Mouse (Mus musculus) urinary bladder, postnatal 14 days (tissue): ENCODE results near the gene Mast3.

Experiments used
- DNase-seq: peaks from one replicate; pipeline ENCODE4 v3.0.0; 2021; ENCODE audit warnings: low spot score

Gene Mast3

GRCm38 (mm10) chr8:70776496-70777444, 28.1 kb downstream of the Mast3 start, which contains the start of gene Pik3r2:
TSS of gene Pik3r2 (minus strand) at chr8:70776713.
- DNase-seq, result peak; percentile 98

DNA sequence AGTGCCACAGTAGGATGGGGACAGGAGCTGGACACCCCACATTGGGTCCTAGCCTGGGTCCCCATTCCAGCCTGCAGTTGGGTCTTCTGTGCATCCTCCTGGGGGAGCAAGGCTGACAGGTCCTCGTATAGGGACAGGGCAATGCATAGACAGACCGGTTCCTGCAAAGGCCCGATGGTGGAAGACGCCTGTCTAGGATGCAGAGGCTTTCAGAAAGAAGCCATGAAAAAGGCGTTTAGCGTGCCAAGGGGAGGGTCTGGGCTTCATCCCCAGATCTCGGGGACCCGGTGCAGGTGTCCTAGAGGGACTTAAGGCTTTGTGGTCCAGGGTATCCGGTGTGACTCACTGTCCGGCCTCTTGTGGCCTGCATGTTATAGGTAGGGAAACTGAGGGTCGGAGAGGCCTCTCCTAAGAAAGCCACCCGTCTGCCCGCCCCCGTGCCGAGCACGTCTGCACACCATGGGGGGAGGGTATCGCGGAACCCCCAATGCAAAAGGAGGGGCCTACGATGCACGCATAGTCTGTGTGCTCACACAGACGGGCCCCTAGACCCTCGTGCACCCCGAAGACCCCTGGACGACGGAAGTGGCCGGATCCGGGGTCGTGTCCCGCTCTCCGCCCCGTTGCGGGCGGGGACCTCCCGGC, 28.9 kb downstream of the Mast3 start:
- DNase-seq, result no peak

- no peak for DNase-seq
These were observed 29.6 kb downstream of the Mast3 start for GRCm38 (mm10) chr8:70775227-70775626.

- no peak for DNase-seq
These were observed 30.1 kb downstream of the Mast3 start for GRCm38 (mm10) chr8:70774740-70775139.

DNA sequence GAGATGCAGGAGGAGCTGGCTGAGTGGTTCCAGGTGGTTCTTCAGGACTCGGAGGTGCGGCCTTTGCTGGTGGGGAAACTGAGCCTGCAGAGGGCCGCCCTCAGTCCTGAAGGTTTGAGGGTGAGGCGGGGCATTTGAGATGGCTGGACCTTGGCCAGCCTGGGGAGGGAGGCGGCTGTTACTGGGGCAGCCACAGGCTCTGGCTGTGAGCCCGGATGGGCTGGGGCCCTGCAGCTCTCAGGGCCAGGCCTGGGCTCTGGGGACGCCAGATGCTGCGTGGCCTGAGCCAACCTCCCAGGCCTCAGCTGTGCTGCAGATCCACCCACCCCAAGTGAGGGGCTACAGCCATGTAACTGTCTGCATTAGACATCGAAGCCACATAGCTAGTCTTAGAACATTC, 31.0 kb downstream of the Mast3 start:
- DNase-seq, result peak; percentile 82

- DNase-seq, result peak; percentile 67
These were observed 31.4 kb downstream of the Mast3 start for GRCm38 (mm10) chr8:70773410-70773809.

- peak; percentile 59 for DNase-seq
These were observed 32.0 kb downstream of the Mast3 start for GRCm38 (mm10) chr8:70772890-70773289.

DNA sequence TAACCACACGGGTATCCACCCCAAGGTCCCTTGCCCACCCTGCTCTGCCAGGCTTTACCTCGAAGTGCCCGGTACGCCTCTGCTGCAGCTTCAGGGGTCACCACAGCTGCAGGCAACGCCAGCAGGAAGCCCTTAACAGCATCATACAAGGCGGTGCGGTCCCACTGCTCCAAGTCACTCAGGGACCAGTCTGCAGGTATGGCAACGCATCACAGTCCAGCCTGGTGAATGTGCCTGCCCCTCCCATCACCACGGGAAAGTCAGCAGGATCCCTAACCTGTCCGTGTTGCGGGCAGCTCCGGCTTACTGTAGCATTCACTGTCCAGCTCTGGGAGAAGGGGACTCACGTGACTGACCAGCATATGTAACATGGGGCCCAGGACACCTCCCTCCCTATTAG, 32.8 kb downstream of the Mast3 start:
- DNase-seq, result no peak

GRCm38 (mm10) chr8:70771217-70771616, 33.6 kb downstream of the Mast3 start:
- DNase-seq, result no peak

DNA sequence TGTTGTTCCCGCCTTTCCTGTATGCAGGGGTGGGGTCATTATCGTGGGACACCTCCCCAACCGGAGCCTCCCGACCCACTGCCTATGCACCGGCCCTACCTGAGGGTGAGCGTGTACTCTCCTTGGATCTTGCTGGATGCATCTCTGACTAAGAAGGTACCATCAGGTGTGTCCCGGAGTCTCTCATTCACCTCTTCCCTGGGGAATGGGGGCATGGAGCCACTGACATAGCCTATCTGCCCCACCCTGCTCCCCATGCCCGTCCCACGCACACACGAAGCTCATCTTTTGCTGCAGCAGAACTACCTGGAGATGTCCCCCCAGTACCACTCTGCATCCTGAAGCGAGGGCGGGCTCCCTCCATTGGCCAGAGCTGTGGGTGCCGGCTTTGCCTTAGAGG, 34.1 kb downstream of the Mast3 start:
- no peak for DNase-seq

DNA sequence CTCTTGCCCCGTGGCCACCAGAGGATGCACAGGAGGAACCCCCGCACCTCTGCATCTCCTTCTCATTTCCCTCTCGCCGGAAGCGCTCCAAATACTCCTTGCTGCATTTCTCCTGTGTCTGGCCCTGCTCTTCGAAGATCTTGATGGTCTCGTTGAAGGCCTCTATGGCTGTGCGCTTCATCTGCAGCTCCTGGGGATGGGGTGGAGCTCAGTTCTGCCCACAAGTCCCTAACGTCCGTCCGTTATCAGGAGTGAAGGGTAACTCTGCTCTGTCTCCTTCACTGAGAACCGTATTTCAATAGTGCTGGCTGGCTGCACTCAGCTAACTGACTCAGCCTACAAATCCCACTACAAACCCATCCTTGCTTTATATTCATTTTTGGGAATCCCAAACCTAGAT, 35.0 kb downstream of the Mast3 start:
- no peak for DNase-seq

- DNase-seq, result peak; percentile 97
These were observed 35.5 kb downstream of the Mast3 start for GRCm38 (mm10) chr8:70769359-70769758.

DNA sequence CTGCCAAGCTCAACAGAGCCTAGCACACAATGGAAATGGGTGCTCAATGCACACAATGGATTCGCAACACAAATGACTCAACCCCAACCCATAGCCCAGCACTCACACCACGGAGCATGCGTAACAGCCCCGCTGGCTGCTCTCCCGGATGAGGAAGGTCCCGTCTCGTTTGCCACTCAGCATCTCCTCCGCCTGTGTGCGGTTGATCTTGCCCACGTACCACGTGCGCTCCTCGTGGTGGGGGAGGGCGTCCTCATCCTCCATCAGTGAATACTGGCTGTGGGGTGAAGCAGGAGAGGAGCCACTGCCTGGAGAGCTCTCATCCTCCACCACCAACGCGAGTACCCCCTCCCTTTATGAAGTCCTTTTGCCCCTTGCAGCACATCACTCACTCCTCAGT, 35.9 kb downstream of the Mast3 start:
- no peak for DNase-seq

GRCm38 (mm10) chr8:70768231-70768776, 36.5 kb downstream of the Mast3 start:
- no peak for DNase-seq

DNA sequence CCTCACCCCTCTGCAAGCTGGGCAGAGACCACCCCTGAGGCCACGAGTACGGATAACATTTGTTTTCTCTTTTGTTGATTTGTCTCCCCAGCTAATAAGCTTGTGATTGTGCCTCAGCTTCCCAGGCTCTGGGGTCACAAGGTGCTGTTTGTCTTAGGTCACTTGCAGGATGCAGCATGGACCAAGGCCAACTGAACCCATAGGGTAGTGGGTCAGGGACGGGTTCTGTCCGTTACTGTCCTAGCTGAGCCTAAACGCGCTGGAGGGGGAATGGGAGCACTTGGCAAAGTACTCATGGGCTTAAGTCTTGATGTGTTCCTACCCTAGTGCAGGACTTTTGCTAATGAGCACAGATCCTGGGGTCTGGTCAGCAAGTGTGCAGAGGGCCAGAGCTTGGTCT, 37.4 kb downstream of the Mast3 start:
- DNase-seq, result no peak

DNA sequence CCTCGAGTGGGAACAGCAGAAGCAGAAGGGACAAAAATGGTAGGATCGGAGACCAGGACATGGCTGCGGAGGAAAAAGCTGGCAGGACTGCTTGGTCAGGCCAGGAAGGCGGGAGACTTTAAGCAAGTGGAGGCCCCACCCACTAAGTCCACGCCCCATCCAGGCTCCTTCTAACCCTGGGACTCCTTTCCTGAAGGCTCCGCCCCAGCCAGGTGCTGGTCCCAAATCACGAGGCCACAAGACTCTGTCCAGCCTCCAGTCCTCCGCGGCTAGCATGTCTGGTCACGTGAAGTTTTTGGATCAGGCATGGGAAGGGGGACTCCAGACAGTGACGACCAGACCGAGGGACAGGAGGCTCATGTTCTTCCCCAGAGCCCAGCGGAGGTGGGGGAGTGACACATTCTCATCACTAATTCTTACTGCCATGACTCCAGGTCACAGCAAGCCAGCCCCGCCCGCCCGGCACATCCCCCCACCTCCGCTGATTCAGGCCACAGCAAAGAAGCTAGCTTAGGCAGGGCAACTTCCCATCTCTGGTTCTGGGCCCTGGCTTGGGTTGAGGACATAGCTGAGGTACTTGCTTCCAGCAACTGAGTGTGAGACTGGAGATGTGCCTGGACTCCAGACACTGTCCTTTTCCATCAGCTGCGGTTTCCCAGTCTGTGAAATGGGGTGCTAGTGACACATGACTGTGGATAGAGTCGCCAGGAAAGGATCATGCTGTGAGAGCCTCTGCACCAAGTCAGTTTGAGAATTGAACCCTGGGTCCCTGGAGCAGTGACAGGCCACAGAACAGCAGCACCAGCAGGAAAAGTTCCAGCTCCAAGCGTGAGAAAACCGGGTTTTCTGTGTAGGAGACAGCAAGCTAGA, 38.0 kb downstream of the Mast3 start:
- peak; percentile 88 for DNase-seq

- peak; percentile 53 for DNase-seq
These were observed 38.9 kb downstream of the Mast3 start for GRCm38 (mm10) chr8:70765838-70766570.

DNA sequence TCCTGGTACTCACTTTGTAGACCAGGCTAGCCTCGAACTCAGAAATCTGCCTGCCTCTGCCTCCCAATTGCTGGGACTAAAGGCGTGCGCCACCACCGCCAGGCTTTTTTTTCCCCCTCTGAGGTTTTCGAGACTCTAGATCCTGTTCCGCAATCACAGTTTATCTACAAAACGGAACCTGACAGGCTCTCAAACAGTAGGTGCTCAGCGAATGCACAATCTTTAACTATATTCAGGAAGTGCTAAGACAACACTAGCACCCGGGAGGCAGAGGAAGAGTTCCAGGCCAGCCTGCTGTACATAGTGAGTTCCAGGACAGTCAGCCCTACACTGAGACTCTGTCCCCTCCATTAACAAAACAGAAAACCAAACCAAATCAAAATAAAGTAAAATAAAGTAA, 39.5 kb downstream of the Mast3 start:
- no peak for DNase-seq

DNA sequence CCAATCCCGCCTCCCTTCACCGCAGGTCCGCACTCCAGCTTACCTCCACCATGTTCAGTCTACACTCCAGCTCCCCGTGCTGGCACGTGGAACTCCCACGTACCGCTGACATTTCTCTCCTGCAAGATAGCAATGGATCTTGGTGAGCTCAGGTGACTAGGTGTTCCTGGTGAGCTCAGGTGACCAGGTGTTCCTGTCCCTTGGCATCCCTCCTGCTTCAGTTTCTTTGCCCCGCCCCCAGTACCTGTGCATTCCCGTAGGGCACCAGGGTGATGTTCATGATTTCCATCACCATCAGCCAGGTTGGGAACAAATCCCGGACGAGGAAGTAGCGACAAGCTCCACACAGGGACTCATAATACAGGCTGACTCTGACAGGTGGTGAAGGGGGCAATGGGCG, 40.2 kb downstream of the Mast3 start:
- no peak for DNase-seq

DNA sequence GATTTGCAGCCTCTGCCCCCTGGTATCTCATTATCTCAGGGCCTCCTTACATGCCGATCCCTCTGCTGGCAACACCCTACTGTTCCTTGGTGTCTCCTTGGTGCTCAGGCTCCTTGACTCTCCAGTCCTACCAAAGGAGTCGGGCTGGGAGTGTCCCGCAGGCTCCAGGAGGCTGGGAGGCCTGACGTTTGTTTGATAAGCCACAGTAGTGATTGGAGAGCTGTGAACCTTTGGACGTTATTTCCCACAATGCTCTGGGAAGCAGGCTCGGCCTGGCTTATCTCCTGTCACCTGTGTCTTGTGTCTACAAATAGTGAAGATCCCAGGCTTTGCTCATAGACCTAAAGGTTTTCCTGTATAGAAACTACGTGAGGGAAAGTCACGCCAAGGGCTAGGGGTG, 40.8 kb downstream of the Mast3 start:
- DNase-seq, result no peak

DNA sequence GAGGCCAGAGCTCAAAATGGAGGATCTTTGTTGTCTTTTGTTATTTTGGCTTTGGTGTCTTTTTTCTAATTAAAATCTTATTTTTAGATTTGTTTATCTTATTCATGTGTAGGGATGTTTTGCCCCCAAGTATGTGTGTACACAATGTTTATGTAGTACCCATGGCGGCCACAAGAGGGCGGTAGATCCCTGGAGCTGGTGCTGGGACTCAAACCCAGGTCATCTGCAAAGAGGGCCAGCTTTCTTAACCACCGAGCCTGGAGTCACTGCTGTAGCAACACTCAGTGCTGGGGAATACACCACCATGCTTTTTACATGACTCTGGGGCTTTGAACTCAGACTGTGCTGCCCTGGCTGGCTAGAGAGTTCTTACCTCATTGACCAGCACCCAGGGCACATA, 41.5 kb downstream of the Mast3 start:
- peak; percentile 62 for DNase-seq
